In the genomic region with DNA sequence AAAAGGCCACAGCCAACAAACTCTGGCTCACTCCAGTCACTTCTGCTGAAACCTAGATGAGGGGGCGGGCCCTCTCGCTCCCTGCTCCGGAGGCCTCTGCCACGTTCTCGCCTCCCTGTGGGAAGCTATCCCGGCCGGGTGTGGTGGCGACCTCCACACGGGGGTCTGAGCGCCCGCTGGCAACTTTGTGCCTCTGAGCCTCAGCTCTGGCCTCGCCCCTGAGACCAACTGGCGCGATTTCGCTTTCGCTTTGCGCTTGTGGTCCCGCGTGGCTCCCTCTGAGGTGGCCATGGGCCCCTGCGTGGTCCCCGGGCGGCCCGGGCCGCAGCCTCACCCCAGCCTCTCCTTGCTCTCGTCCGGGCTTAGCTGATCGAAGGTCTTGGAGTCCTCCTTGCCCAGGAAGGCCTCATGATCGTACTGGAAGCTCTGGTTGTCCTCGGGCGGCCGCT, we compare ENCODE assay signal across 7 mouse cellular contexts. TPM values are rescaled to one million over a fixed set of nuclear protein-coding genes. Genes with fewer than 3 reads are reported as not detected.
A peak's percentile ranks its signal among the peaks of the same experiment; 100 is the strongest.
DNase-seq lines count a peak whose midpoint lies in the region; ATAC-seq and TF ChIP-seq lines count a peak whose summit lies in the region.

No protein-coding gene starts in this region.

- no peaks in the 10 kb centered on the region for H3K9me3 ChIP-seq in ES-Bruce4 (replicated peaks; ENCODE audit: control insufficient read depth, insufficient read depth, low read length, poor library complexity, severe bottlenecking)
- H3K9me3 ChIP-seq in embryonic facial prominence, embryonic 12.5 days = no peaks in the 10 kb centered on the region
- H3K9me3 ChIP-seq in heart, postnatal 0 days (replicated peaks; ENCODE audit: control insufficient read depth, low read length) = no peaks in the 10 kb centered on the region
- no peaks in the 10 kb centered on the region for H3K9me3 ChIP-seq in stomach, postnatal 0 days (ENCODE audit: control insufficient read depth, low read length)

- peak overlapping the region; percentile 13 for H3K27ac ChIP-seq in ES-Bruce4 (ENCODE audit: insufficient read depth, low read length)
- peak overlapping the region; percentile 98 for H3K27ac ChIP-seq in embryonic facial prominence, embryonic 12.5 days
- peak overlapping the region; percentile 94 for H3K27ac ChIP-seq in heart, postnatal 0 days (ENCODE audit: low read depth)
- H3K27ac ChIP-seq in stomach, postnatal 0 days (replicated peaks) = peak overlapping the region; percentile 95

- H3K4me3 ChIP-seq in ES-Bruce4 (ENCODE audit: low read depth, low read length) = peak overlapping the region; percentile 66
- peak overlapping the region; percentile 68 for H3K4me3 ChIP-seq in embryonic facial prominence, embryonic 12.5 days
- H3K4me3 ChIP-seq in heart, postnatal 0 days (ENCODE audit: low read depth, low read length) = peak overlapping the region; percentile 91
- peak overlapping the region; percentile 76 for H3K4me3 ChIP-seq in stomach, postnatal 0 days (ENCODE audit: low read depth, low read length)

- TF ChIP-seq EP300 in ES-Bruce4 (IDR thresholded peaks at IDR 0.05; ENCODE audit: insufficient read depth, low read depth, low read length) = no peak
- no peak for TF ChIP-seq EP300 in heart, postnatal 0 days (IDR thresholded peaks at IDR 0.05; ENCODE audit: low read depth)
- TF ChIP-seq EP300 in stomach, postnatal 0 days (optimal IDR thresholded peaks at IDR 0.05) = no peak

- no peaks in the 10 kb centered on the region for H3K27me3 ChIP-seq in ES-Bruce4 (ENCODE audit: control insufficient read depth, insufficient read depth, low read length, poor library complexity, severe bottlenecking)
- no peaks in the 10 kb centered on the region for H3K27me3 ChIP-seq in embryonic facial prominence, embryonic 12.5 days
- H3K27me3 ChIP-seq in heart, postnatal 0 days (ENCODE audit: control insufficient read depth, insufficient read depth, low read length) = no peaks in the 10 kb centered on the region
- H3K27me3 ChIP-seq in stomach, postnatal 0 days (ENCODE audit: control insufficient read depth, insufficient read depth, low read length) = no peaks in the 10 kb centered on the region

- no peak for TF ChIP-seq POLR2A in ES-Bruce4 (IDR thresholded peaks at IDR 0.05; ENCODE audit: insufficient read depth, low read length)

- WGBS in embryonic facial prominence, embryonic 12.5 days = 1% methylated on average over 31 of the region's 31 CpGs
- WGBS in heart, postnatal 0 days = under 1% methylated on average over 31 of the region's 31 CpGs
- under 1% methylated on average over 24 of the region's 31 CpGs for WGBS in stomach, postnatal 0 days

- peak overlapping the region; percentile 83 for H3K9ac ChIP-seq in ES-Bruce4 (ENCODE audit: low read depth, poor library complexity, severe bottlenecking)
- peak overlapping the region; percentile 86 for H3K9ac ChIP-seq in embryonic facial prominence, embryonic 12.5 days
- H3K9ac ChIP-seq in heart, postnatal 0 days (replicated peaks; ENCODE audit: low read depth, low read length) = peak overlapping the region; percentile 93
- H3K9ac ChIP-seq in stomach, postnatal 0 days (ENCODE audit: low read length) = peak overlapping the region; percentile 82

- ATAC-seq in embryonic facial prominence, embryonic 12.5 days (ENCODE audit: insufficient number of reproducible peaks, insufficient read depth, low FRiP score, low TSS enrichment) = peak; percentile 81
- peak; percentile 56 for ATAC-seq in heart, postnatal 0 days (ENCODE audit: insufficient read depth, low read depth)
- peak; percentile 61 for ATAC-seq in stomach, postnatal 0 days (ENCODE audit: low FRiP score, low TSS enrichment)

- H3K4me1 ChIP-seq in ES-Bruce4 (ENCODE audit: control insufficient read depth, insufficient read depth, low read length) = peaks cover 2% of the 10 kb centered on the region
- H3K4me1 ChIP-seq in embryonic facial prominence, embryonic 12.5 days = peaks cover 23% of the 10 kb centered on the region
- peaks cover 20% of the 10 kb centered on the region; the same call in 1 of the 2 replicates for H3K4me1 ChIP-seq in heart, postnatal 0 days (ENCODE audit: control insufficient read depth, insufficient read depth)
- peaks cover 9% of the 10 kb centered on the region for H3K4me1 ChIP-seq in stomach, postnatal 0 days (replicated peaks; ENCODE audit: control insufficient read depth, insufficient read depth)

- intact Hi-C loops in left cerebral cortex, postnatal 4 days (cut with DNase I) = no loop called here

- peak; percentile 74 for DNase-seq in CD4-positive helper T cell, adult 2 months (ENCODE audit: low read depth, low spot score)
- DNase-seq in heart, postnatal 0 days (ENCODE audit: low spot score) = peak; percentile 42
- DNase-seq in left cerebral cortex, postnatal 4 days = peak; percentile 39
- peak; percentile 60 for DNase-seq in mesoderm, embryonic 11.5 days (ENCODE audit: low read depth, low spot score)
- peak; percentile 58 for DNase-seq in stomach, postnatal 0 days (ENCODE audit: low spot score)

- peak overlapping the region; percentile 72 for H3K4me2 ChIP-seq in embryonic facial prominence, embryonic 12.5 days (replicated peaks)
- H3K4me2 ChIP-seq in heart, postnatal 0 days (ENCODE audit: low read depth, low read length) = peak overlapping the region; percentile 91
- peak overlapping the region; percentile 81 for H3K4me2 ChIP-seq in stomach, postnatal 0 days (replicated peaks; ENCODE audit: low read depth)

- no peak for TF ChIP-seq CTCF in ES-Bruce4 (IDR thresholded peaks at IDR 0.05; ENCODE audit: low read depth, low read length)
- no peak for TF ChIP-seq CTCF in heart, postnatal 0 days (IDR thresholded peaks at IDR 0.05; ENCODE audit: low read depth)
- TF ChIP-seq CTCF in stomach, postnatal 0 days (IDR thresholded peaks at IDR 0.05; ENCODE audit: low read depth) = no peak

- H3K36me3 ChIP-seq in ES-Bruce4 (ENCODE audit: control insufficient read depth, insufficient read depth, low read length, poor library complexity, severe bottlenecking) = peaks cover 5% of the 10 kb centered on the region
- peaks cover 13% of the 10 kb centered on the region for H3K36me3 ChIP-seq in embryonic facial prominence, embryonic 12.5 days
- peaks cover 9% of the 10 kb centered on the region; the same call in 1 of the 2 replicates for H3K36me3 ChIP-seq in heart, postnatal 0 days (replicated peaks; ENCODE audit: control insufficient read depth, insufficient read depth, low read length)
- H3K36me3 ChIP-seq in stomach, postnatal 0 days (ENCODE audit: control insufficient read depth, insufficient read depth, low read length) = 0 out of 2 replicates have a peak, but pooled peaks cover 1% of the 10 kb centered on the region

RNA-seq across cellular contexts. Expression of a gene that starts 0.5 kb away (rescaled TPM):
- polyA plus RNA-seq in ES-Bruce4 (2011; ENCODE audit: insufficient read depth, insufficient read length, low read depth, missing spikeins) = 73.8 and 75.3 TPM in 2 replicates
- 187 and 201 TPM in 2 replicates for polyA plus RNA-seq in embryonic facial prominence, embryonic 12.5 days (2016; fragmentation: Nextera tagmentation; extraction: Ambion mirVana)
- total RNA-seq in heart, postnatal 0 days (2014; rRNA removed; ENCODE audit: low replicate concordance) = 33.3 and 34.5 TPM in 2 replicates
- 54.0 and 58.8 TPM in 2 replicates for polyA plus RNA-seq in heart, postnatal 0 days (2015; fragmentation: Nextera tagmentation; extraction: Ambion mirVana)
- total RNA-seq in left cerebral cortex, postnatal 4 days (2021) = 10 to 100 TPM; 36.6 to 43.5 TPM
- polyA plus RNA-seq in stomach, postnatal 0 days (2015; fragmentation: Nextera tagmentation; extraction: Ambion mirVana) = 61.1 and 64.9 TPM in 2 replicates

Comparison
In these comparisons a context has a peak if more than half of its experiments do, and no peak if none do; other contexts are left out.
1. Peak in every context shown above with its lines: DNase-seq, ATAC-seq, H3K4me3 ChIP-seq and H3K27ac ChIP-seq.
2. H3K27ac ChIP-seq: peak in every context shown above with its lines; median percentile 98 in embryonic facial prominence, embryonic 12.5 days; 95 in stomach, postnatal 0 days; 94 in heart, postnatal 0 days; 13 in ES-Bruce4.